Mouse (Mus musculus): ENCODE measurements around the gene Tmem258. TPM values are rescaled to one million over a fixed set of nuclear protein-coding genes. Genes with fewer than 3 reads are reported as not detected.
"Not testable (repeated sequence)": the region's sequence is repeated elsewhere in the genome, so short reads cannot be mapped to it uniquely, and the experiment has no call there.

Gene Tmem258
- polyA plus RNA-seq (2017; shearing (Covaris generic)): 100 to 1,000 TPM; 288 to 332 TPM

DNA sequence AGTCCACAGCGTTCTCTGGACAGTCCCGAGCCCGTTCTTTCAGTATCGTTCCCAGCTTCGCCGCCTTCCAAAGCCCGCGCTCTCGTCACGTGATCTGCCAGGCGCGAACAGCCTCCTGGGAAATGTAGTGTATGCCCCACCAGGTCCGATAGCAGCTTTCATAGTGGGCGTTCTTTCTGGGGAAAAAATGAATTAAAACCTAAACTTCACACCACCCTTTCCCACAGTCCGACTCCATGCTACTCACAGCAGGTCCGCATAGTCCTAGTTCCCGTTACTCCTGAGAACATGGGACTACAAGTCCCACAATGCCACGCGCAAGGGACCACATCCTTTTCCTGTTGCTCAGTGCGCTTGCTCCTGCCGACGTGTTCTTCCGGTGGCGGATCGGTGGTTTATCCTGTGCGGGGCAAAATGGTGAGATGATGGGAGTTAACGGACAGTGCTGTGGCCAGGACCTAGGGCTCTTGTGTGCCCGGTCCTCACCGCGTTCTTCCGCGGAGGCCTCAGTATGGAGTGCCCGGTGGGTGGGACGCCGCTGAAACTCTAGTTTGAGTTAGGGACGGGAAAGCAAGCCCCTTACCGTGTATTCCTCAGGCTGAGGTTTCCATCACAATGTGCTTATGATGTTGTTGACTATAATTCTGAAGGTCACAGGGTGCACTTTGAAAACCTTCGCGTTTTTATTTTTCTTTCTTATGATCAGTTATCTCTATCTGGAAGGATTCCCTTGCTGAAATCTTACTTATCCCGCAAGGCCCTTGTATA is at the start of gene Tmem258, which contains the start of gene Fen1:
TSS of gene Tmem258 (plus strand) at position 167 of the 768 bp plus-strand sequence.
TSS of gene Fen1 (minus strand) at position 322 of the 768 bp plus-strand sequence.
- peak; percentile 87 for ATAC-seq

DNA sequence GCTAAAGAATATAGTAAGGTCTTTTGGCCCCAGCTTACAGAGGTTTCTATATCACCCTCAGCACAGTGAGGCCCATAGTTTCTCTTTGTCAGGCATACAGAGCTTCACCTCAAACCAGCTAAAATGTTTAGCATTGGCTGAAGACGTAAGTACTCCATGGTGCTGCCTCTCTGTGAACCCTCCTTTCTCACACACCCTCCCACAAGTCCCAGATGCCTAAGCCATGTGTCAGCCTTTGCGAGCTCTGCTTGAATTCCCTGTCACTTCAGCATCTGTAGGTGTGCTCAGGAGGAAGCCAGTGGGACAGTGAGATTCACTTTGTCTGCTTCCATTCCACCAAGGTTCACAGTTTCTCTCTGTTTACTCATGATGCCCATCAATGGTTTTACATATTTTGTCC is 46.1 kb upstream of the Tmem258 start:
- no peak for ATAC-seq

DNA sequence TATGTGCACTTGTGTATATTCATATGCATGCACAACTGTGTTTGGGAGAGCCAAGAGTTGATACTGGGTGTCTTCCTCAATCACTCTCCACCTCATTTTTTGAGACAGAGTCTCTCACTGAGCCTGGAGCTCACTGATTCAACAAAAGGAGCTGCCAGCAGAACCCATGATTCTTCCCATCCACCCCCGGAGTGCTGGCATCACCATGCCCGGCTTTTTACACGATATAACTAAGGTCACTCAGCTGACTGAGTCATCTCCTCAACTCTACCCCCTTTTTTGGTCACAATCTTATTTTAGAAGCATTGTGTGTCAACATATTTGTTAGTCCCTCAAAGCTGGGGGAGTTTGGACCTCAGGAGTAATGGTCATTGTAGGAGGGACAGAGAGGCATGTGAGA is 39.9 kb upstream of the Tmem258 start:
- no peak for ATAC-seq

- not testable (repeated sequence) for ATAC-seq
Observed at GRCm38 (mm10) chr19:10165928-10166327, 37.9 kb upstream of the Tmem258 start.

GRCm38 (mm10) chr19:10167112-10167511 is 36.7 kb upstream of the Tmem258 start:
- no peak for ATAC-seq

DNA sequence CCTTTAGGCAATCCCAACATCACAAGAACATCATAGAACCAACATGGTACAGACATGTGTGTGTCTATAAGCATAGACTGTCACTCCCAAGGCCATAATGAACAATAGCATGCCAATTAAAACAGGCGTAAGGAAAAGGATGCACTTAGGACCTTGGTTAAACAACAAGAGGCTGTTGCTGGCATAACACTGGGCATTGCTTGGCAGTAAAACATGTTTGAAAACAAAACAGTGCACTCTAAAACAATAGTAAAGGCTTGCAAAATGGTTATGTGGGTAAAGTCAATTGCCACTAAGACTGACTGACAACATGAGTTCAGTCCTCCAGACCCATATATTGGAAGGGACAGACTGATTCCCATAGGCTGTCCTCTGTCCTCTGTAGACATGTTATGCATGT is 35.9 kb upstream of the Tmem258 start:
- ATAC-seq: no peak

GRCm38 (mm10) chr19:10168441-10168840 is 35.4 kb upstream of the Tmem258 start:
- ATAC-seq: no peak

GRCm38 (mm10) chr19:10169179-10169578 is 34.6 kb upstream of the Tmem258 start:
- no peak for ATAC-seq

DNA sequence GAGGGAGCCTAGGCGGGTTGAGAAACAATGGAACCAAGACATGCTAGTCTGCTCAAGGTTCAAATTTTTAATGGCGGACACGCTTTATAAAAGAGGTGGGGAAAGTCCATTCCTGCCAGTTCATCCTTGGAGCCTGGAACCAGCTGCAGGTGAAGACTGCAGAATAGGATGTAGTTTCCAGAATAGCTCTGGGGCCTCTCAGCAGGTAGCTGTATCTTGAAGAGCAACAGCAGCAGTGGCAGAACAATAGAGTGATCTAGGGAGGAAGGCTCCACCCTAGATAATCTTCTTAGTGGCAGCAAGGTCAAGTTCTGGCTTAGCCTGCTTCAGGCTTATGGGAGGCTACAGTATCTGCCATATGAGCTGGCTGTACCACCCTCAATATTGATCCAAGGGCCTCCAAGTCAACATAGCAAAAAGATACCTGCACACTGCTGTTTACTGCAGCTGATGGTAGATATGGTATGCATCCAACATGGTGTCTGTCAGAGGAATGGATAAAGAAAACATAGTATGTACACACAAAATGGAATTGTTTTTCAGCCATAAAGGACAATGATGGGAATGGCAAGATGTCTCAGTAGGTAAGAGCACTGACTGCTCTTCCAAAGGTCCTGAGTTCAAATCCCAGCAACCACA is 34.0 kb upstream of the Tmem258 start:
- not testable (repeated sequence) for ATAC-seq

DNA sequence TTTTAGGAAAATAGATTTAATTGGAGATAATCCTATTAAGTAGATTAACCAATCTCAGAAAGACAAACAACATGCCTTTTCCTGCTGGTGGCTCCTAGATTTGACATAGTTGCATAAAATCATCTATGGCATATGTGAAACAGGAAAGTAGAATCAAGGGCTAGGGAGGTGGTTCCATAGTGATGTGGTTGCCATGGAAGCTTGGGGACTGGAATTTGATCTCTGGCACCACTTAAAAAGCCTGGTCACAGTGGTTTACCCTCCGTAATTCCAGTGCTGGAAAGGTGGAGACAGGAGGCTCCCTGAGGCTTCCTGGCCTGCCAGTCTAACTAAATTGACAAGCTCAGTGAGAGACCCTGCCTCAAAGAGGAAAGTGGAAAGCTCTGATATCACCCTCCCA is 33.3 kb upstream of the Tmem258 start:
- no peak for ATAC-seq

- no peak for ATAC-seq
Observed at GRCm38 (mm10) chr19:10171359-10171758, 32.5 kb upstream of the Tmem258 start.

- no peak for ATAC-seq
Observed at GRCm38 (mm10) chr19:10171846-10172245, 32.0 kb upstream of the Tmem258 start.

DNA sequence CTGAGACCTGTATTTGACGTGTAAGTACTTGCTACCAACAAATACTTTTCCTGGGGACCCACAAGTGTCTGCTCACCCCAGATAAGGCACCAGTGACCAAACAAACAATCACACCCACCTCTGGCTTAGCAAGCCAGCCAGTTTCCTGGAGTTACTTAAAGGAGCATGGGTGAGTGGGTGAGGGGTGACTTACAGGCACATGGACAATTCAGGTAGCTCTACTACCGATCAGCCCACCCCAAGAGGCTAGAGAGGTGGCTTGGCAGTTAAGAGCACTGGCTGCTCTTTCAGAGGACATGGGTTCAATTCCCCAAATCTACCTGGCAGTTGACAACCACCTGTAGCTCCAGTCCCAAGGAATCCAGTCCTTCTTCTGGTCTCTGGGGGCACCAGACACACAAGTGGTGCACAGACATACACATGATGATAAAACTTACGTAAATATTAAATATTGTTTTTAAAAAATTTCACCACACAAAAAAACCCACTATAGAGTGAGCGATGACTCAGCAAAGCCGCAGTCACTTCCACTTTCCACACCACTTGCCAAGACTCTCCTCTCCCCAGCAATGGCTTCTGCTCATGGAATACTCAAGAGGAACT is 30.6 kb upstream of the Tmem258 start:
- no peak for ATAC-seq

- no peak for ATAC-seq
Observed at GRCm38 (mm10) chr19:10173844-10174539, 29.8 kb upstream of the Tmem258 start.

DNA sequence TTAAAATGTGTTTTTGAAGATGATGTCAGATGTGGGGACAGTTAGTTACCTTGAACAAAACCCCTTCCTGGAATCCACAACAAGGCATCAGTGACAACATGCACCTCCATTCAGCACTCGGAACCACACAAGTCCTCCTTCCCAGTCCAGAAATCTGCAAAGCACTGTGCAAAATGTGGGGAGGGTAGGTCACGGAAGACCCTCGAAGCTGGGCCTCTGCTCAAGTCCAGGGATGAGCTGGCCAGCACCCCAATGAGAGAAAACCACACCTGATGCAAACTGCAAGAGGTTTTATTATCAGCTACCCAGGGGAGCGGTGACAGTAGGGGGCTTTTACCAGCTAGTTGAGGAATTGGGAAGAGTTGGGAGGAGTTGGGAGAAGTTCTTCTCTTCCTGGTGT is 28.9 kb upstream of the Tmem258 start:
- ATAC-seq: no peak

GRCm38 (mm10) chr19:10176477-10176876 is 27.3 kb upstream of the Tmem258 start:
- ATAC-seq: no peak

- no peak for ATAC-seq
Observed at GRCm38 (mm10) chr19:10176941-10177372, 26.9 kb upstream of the Tmem258 start.

DNA sequence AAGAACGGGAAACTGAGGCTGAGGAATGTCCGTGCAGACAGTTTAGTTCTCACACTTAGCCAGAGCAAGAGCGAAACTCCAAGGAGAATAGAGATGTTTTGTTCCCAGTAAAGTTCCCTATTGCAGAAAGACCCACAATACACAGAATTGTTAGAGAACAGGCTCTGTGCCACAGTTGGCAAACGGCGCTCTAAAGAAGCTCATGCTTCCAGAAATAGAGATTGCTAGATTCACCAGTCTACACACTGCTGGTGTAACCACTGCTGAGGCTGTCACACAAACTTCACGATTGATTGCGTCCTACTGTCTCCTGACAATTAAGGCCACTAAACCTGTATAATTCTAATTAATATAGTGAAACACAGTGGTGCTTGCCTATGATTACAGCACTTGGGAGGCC is 22.6 kb upstream of the Tmem258 start:
- no peak for ATAC-seq

DNA sequence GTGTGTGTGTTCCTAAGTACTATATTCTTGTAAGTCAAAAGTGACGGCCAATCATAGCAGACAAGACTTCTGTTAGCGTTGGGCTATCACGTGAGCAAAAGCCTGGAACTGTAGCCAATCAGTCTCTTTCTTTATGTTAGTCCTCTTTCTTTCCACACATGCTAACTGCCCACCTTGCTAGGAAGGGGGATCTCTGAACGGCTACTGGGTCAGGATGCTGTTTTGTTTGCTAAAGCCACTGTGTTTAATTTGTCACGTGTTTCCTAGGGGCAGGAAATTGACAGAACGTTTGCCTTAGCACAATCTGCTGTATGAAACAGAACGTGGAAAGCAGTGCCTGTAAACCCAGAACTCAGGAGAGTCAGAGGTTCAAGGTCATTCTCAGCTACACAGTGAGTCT is 21.7 kb upstream of the Tmem258 start:
- peak; percentile 22 for ATAC-seq

GRCm38 (mm10) chr19:10182670-10183298 is 21.0 kb upstream of the Tmem258 start, which contains the start of gene Fads1:
Gene Fads1, plus strand, starts transcription at chr19:10182888.
- ATAC-seq: peak; percentile 95

GRCm38 (mm10) chr19:10183299-10183983 is 20.4 kb upstream of the Tmem258 start:
- ATAC-seq: peak; percentile 40

DNA sequence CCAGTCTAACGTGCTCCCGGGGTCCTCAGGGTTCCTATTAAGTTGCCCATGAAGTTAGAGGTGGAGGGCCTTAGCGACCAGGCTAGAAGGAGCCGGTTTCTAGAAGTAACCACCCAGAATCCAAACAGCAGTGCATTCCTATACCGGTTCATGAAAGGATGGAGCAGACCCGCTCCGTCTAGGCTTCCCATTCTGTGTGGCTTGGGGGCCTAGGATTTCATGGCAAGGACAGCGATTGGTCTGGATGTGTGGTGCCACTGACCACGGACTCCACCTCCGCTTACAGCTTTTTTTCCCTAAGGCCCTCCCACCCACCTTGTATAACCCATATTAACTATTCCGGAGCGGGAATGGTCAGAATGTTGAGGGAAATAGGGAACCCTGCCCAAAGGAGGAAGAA is 19.7 kb upstream of the Tmem258 start:
- ATAC-seq: no peak
